Mouse (Mus musculus) limb, embryonic 14.5 days (tissue): Measurements from ENCODE around the gene Vmn2r84. TPM values are rescaled to one million over a fixed set of nuclear protein-coding genes. Genes with fewer than 3 reads are reported as not detected.
"Not testable (repeated sequence)": the region's sequence is repeated elsewhere in the genome, so short reads cannot be mapped to it uniquely, and the experiment has no call there.

Experiments used
- ATAC-seq: fragments of 200-750 bp; cut with Nextera tagmentation; 2 replicates; pipeline ENCODE4 v1.8.0; 2017; ENCODE audit warnings: low read depth, moderate number of reproducible peaks, moderate TSS enrichment; ENCODE audit not compliant: low FRiP score
- DNase-seq: peaks from one replicate; pipeline ENCODE4 v3.0.0-alpha.2; 2015; ENCODE audit warnings: low spot score
- H3K27ac ChIP-seq: fragments of 300-500 bp; sonication (generic); replicated peaks from 2 replicates; pipeline ENCODE4 v1.5.1; 2014; ENCODE audit warnings: low read depth, mild to moderate bottlenecking, low read length, moderate library complexity, mixed read lengths
- H3K27me3 ChIP-seq: fragments of 300-500 bp; sonication (generic); 2 replicates; pipeline ENCODE4 v1.6.1; 2014; ENCODE audit warnings: low read length, mixed read lengths; ENCODE audit not compliant: control insufficient read depth, insufficient read depth
- H3K36me3 ChIP-seq: fragments of 300-500 bp; sonication (generic); 2 replicates; pipeline ENCODE4 v1.6.1; 2014; ENCODE audit warnings: mild to moderate bottlenecking, low read length, moderate library complexity, mixed read lengths; ENCODE audit not compliant: control insufficient read depth, insufficient read depth
- H3K4me1 ChIP-seq: fragments of 300-500 bp; sonication (generic); 2 replicates; pipeline ENCODE4 v1.6.1; 2014; ENCODE audit warnings: antibody characterized with exemption, low read length, mixed read lengths; ENCODE audit not compliant: control insufficient read depth, insufficient read depth
- H3K4me2 ChIP-seq: fragments of 300-500 bp; sonication (generic); replicated peaks from 2 replicates; pipeline ENCODE4 v1.6.1; 2014; ENCODE audit warnings: low read depth, mild to moderate bottlenecking, low read length, moderate library complexity; ENCODE audit not compliant: severe bottlenecking
- H3K4me3 ChIP-seq: fragments of 300-500 bp; sonication (generic); replicated peaks from 2 replicates; pipeline ENCODE4 v1.5.1; 2014; ENCODE audit warnings: low read length
- H3K9ac ChIP-seq: fragments of 300-500 bp; sonication (generic); 2 replicates; pipeline ENCODE4 v1.6.1; 2014; ENCODE audit warnings: mild to moderate bottlenecking, low read depth, low read length, moderate library complexity; ENCODE audit not compliant: severe bottlenecking
- H3K9me3 ChIP-seq: fragments of 300-500 bp; sonication (generic); 2 replicates; pipeline ENCODE4 v1.6.1; 2016; ENCODE audit warnings: low read length; ENCODE audit not compliant: control insufficient read depth
- POLR2A ChIP-seq: fragments of 200-500 bp; IDR thresholded peaks from 2 replicates; pipeline ENCODE4 v1.8.0; 2012; ENCODE audit warnings: inconsistent platforms, mild to moderate bottlenecking, moderate library complexity, borderline replicate concordance; ENCODE audit not compliant: insufficient read depth, insufficient read length; ENCODE audit errors: extremely low read depth
- WGBS: fragments of 180-500 bp; shearing (Covaris S2); extraction: QIAGEN DNeasy Blood & Tissue Kit; methylation state at CpG from one replicate; pipeline ENCODE4 v1.1.7; 2014; 5-methylcytosine and 5-hydroxymethylcytosine counted together
- polyA plus RNA-seq, 2 experiments: library from polyadenylated mRNA; depleted of rRNA in 1 of 2; stranded (reverse) in 1 of 2; unstranded in 1 of 2; fragments of >200 nt; fragmentation: Nextera tagmentation in 1 of 2; extraction: Ambion mirVana in 1 of 2; gene quantifications; 2 replicates each; pipeline versions ENCODE4 v1.2.1 to v1.2.3; 2012 to 2014

Gene Vmn2r84
- polyA plus RNA-seq, 2 experiments, result 0.01 TPM; not detected in 1

GRCm38 (mm10) chr10:130364766-130365165, 29.4 kb downstream of the Vmn2r84 start:
- no peaks in the 10 kb centered on the region for H3K4me1 ChIP-seq
- H3K36me3 ChIP-seq, result no peaks in the 10 kb centered on the region
- H3K9ac ChIP-seq, result no peak overlapping the region
- H3K4me3 ChIP-seq, result no peak overlapping the region
- TF ChIP-seq POLR2A, result no peak
- H3K27ac ChIP-seq, result no peak overlapping the region
- ATAC-seq (no peak), DNase-seq (no peak)
- H3K9me3 ChIP-seq, result no peaks in the 10 kb centered on the region
- H3K27me3 ChIP-seq, result no peaks in the 10 kb centered on the region
- H3K4me2 ChIP-seq, result no peak overlapping the region

- 52% methylated on average over 2 of the region's 2 CpGs for WGBS
- Histone ChIP-seq H3K36me3 (no peaks in the 10 kb centered on the region), H3K4me1 (no peaks in the 10 kb centered on the region), H3K27ac (no peak overlapping the region), H3K9ac (no peak overlapping the region), H3K4me3 (no peak overlapping the region), H3K9me3 (no peaks in the 10 kb centered on the region), H3K4me2 (no peak overlapping the region), H3K27me3 (no peaks in the 10 kb centered on the region)
- DNase-seq, result peak; percentile 54
- no peak for TF ChIP-seq POLR2A
- ATAC-seq, result peak; percentile 73; the same call in 1 of the 2 replicates
These were observed 30.5 kb downstream of the Vmn2r84 start for GRCm38 (mm10) chr10:130363438-130364164.

DNA sequence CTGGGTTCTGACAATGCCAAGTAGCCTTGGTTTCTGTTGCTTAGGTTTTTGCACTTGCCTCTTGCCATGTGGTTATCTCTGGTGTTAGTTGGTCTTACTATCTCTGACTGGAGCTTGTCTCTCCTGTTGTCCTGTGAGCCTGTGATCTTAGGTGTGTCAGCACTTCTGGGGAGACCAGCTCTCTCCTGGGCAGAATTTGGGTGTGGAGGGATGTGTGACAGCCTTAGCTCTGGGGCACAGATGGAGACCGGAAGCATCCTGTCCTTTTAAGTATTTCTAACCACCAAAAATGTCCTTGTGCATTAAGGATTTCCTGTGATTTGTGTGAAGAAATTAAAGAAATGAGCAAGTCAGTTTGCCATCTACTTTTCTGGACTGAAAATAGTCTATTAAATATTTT, 50.1 kb downstream of the Vmn2r84 start:
- no peak overlapping the region for H3K4me3 ChIP-seq
- no peaks in the 10 kb centered on the region for H3K9me3 ChIP-seq
- H3K36me3 ChIP-seq, result no peaks in the 10 kb centered on the region
- DNase-seq, result no peak
- TF ChIP-seq POLR2A, result no peak
- 79% methylated on average over 1 of the region's 1 CpGs for WGBS
- no peak overlapping the region for H3K9ac ChIP-seq
- ATAC-seq, result no peak
- no peaks in the 10 kb centered on the region for H3K4me1 ChIP-seq
- H3K27me3 ChIP-seq, result no peaks in the 10 kb centered on the region
- H3K4me2 ChIP-seq, result no peak overlapping the region
- H3K27ac ChIP-seq, result no peak overlapping the region

- not testable (repeated sequence) for H3K27ac ChIP-seq, H3K9ac ChIP-seq, H3K4me1 ChIP-seq, DNase-seq, H3K4me2 ChIP-seq, ATAC-seq, H3K27me3 ChIP-seq, H3K4me3 ChIP-seq, H3K9me3 ChIP-seq, H3K36me3 ChIP-seq
- WGBS, result 87% methylated on average over 4 of the region's 4 CpGs
These were observed 54.1 kb downstream of the Vmn2r84 start for GRCm38 (mm10) chr10:130340050-130340449.

- Histone ChIP-seq H3K27ac (no peak overlapping the region), H3K9ac (no peak overlapping the region), H3K4me1 (no peaks in the 10 kb centered on the region), H3K4me3 (no peak overlapping the region), H3K36me3 (no peaks in the 10 kb centered on the region), H3K4me2 (no peak overlapping the region), H3K9me3 (no peaks in the 10 kb centered on the region), H3K27me3 (no peaks in the 10 kb centered on the region)
- ATAC-seq (no peak), DNase-seq (no peak)
- no peak for TF ChIP-seq POLR2A
- 58% methylated on average over 2 of the region's 2 CpGs for WGBS
These were observed 56.6 kb downstream of the Vmn2r84 start for GRCm38 (mm10) chr10:130337581-130337980.
